Mouse (Mus musculus) lung, adult 18-20 months (tissue): ENCODE measurements around the gene Srrm3.

Experiments used
- DNase-seq, 2 experiments: peaks; one replicate each; pipeline ENCODE4 v3.0.0; 2022; ENCODE audit warnings: mixed read lengths in 2 of 2

Gene Srrm3

DNA sequence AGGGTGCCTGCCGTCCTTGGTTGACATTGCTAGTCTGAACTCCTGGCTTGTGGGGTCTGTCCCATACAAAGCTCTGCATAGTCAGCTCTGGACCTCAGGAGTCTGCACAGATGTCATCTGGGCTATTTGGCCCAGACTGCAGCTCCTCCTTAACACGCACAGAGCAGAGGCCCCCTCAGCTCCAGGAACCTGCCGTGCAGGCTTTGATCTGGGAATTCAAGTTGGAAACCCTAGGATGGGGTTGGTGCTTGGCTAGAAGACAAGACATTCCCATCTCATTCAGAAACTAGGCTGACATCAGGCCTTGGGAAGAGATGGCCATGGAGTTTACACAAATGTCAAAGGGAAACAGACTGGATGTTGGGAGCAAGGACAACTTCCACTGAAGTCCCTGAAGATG lies 17.8 kb downstream of the Srrm3 start:
- no peak for DNase-seq

DNA sequence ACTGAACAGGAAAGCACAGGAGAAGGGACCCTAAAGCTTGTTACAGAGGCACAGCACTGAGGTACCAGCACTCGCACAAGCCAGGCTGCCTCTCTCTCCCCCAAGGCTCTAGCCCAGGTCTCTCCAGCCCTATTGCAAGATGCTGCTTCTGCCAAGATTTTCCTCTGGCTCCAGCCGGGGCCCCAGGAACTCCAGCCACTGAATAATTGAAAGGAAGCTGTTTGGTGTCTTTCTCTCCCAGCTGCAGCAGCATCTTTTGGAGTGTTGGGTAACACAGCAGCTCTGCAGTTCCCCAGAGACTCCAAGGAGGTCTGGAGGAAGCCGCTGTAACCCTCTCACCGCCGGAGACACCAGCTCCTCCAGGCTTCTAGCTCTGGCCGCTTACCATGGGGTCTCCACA lies 19.5 kb downstream of the Srrm3 start:
- DNase-seq: no peak

DNA sequence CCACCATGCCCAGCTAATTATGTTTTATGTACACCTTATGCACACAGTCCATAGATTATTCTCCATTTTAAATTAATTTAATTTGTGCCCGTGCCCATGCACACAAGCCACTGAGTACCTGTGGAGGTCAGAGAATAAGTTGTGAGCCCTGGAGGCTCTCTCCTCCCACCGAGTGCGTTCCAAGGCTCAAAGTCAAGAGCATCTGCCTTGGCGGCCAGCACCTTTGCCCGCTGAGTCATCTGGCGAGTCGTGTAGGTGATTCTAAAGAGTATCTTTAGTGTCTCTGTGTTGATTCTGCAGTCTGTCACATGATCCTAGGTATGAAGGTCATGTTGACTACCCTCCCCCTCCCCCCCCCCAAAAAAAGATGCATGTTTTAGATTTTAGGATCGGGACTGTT lies 22.7 kb downstream of the Srrm3 start:
- DNase-seq: no peak

DNA sequence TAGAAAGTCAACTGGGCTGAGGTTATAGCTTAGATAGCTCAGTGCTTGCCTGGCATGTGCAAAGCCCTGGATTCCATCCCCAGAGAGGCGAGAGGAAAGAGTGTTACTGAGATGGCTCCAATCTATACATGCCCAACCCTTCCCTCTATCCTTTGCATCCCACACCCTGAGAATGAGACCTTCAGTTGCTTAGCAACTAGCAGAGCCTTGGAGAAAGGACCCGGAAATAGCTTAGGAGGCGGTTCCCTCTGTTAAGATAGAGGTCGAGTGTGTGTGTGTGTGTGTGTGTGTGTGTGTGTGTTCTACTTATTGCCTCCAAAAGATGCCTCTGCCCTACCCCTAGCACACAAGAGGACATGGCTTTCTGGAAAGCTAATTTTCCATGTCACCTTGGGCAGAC lies 26.0 kb downstream of the Srrm3 start:
- DNase-seq: no peak

DNA sequence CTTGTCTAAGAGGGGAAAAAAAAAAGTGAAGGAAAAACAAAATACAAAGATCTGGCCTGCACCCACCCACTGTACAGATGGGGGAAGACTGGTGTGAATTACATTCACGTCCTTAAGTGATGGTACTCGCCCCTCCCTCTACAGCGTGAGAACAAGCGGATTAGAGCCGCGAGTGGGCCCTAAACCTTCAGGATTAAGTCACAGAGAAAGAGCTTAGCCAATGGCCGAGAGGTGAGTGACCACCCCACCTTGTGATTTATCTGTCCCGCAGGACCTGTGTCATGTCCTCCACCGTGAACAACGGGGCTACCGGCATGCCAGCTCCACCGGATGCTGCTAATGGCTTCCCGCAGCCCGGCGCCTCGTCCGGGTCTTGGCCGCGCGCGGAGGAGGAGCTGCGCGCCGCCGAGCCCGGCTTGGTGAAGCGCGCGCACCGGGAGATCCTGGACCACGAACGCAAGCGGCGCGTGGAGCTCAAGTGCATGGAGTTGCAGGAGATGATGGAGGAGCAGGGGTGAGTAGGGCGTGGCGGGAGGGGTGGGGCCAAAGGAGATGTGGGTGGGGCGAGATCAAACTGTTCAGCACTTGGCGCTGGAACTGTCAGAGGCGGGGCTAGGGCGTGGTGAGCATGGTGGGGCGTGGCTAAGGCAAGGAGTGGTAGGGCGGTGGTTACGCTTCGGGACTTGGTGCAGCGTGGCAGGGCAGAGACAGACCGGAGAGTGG lies 28.2 kb downstream of the Srrm3 start:
- peak; percentile 61 to 63 for DNase-seq

DNA sequence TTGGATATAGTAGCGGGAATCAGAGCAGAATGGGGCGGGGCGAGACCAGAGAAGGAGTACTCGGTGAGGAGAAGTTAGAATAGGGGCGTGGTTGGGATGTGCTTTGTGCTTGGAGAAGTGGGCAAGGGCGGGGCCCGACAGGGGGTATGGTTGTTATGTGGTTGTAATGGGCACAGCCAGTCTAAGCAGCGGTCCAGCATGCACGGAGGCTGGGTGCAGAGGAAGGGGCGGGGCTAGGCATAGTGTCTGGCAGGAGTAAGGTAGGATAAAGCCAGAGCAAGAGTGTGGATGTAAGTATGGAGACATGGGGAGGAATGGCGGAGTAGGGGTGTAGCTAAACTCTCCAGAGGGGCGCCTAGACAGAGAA lies 28.8 kb downstream of the Srrm3 start:
- no peak for DNase-seq

DNA sequence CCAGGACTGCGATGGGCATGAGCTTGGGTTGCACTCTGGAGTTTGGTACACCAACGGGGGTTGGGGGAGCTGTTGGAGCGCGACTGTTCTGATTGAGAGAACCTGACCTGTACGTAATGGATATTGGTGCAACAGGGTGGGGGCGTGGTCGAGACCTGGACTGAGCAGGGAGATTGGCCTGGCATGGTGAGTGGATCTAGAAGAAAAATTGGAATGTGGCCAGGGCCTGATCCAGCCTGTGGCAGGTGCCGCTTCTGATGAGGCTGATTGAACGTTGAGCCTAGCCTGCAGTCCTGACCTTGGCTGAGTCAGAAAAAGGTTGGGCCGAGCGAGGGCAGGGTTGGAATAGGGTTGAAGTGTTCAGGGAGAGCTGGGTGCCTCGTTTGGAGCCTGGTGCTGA lies 29.3 kb downstream of the Srrm3 start:
- DNase-seq: no peak

DNA sequence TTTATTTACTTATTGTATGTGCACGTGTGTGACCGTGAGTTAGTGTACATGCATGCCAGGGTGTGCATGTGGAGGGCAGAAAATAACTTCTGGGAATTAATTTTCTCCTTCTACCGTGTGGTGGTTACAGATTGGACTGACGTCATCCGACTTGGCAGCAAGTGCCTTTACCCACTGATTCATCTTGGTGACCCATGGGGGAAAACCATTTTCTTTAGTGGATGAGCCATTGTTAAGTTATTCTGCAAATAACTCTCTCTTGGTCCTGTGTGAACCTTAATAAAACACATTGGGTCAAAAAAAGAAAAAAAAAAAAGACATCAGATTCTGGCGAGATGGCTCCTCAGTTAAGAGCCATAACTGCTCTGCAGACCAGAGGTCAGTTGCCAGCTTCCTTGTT lies 35.0 kb downstream of the Srrm3 start:
- no peak for DNase-seq

DNA sequence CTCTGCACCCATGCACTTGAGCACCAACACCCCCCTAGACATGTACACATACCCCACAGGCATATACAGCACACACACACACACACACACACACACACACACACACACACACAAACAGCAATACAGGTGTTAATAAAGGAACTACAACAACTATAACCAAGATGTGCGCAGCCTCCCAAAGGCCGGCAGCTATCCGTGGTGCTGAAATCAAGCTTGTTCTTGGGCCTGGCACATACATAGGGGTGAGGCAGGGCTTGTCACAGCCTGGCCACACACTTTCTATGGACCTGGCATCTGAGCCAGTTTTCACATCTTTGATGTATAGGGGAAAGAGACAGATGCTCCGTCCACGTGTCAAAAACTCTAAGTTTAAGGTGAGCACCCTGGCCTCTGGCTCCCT lies 36.7 kb downstream of the Srrm3 start:
- DNase-seq: no peak

DNA sequence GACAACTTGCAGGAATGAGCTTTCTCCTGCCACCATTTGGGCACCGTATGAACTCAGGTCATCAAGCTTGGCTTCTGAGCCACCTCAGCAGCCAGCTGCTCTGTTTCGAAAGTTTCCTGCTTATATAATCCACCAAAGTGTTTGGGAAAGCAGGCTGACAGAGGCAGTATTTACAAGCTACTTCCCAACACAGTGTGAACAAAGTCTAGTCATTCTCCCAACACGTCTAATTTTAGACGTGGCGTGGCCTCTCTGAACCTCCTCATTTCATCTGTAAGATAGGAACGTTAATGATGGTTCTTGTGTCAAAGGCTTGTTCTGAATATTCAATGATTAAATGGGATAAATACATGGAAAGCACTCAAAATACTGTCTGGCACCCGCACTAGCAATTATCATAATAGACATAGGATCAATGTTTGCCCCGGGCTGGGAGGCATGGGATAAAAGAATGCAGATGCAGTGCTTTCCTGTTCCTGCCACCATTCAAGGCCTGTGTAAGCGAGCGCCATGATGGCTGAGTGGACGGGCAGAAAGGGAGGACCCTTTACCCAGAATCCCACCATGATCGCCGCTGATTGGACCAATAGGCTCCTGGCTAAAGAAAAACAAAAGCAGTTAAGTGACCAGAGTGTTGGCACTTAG lies 39.1 kb downstream of the Srrm3 start:
- no peak for DNase-seq

DNA sequence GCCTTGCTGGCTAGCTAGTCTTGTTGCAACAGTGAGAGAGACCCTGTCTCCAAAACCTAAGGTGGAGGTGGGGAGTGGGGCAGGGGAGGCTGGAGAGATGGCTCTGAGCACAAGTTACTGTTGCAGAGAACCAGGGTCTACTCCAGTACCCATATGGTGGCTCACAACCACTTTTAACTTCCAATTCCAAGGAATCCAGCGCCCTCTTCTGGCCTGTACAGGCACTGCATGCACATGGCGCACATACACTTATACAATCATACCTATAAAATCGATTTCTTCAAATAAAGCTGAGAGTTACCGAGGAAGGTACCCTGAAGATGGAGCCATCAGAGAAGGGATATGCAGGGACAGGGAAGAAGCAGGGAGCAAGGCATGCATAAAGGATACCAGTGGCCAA lies 40.8 kb downstream of the Srrm3 start:
- no peak for DNase-seq

DNA sequence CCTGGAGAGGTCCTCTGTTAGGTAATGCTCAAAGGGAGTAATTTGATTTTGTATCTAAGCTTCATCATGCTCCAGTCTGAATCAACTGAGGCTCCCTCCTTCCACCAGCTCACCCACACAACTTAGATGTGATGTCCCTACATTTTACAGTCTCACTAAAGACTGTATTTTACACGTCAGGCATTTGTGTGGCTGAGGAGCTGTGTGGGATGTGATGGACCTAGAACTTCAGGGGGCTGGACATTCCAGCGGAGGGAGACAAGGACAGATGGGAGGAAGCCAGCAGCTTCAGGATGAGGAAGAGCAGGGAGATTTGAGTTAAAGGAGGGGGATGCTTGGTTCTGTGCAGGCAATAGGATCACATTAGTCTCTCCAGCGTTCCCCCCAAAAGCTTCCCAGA lies 41.2 kb downstream of the Srrm3 start:
- DNase-seq: no peak

DNA sequence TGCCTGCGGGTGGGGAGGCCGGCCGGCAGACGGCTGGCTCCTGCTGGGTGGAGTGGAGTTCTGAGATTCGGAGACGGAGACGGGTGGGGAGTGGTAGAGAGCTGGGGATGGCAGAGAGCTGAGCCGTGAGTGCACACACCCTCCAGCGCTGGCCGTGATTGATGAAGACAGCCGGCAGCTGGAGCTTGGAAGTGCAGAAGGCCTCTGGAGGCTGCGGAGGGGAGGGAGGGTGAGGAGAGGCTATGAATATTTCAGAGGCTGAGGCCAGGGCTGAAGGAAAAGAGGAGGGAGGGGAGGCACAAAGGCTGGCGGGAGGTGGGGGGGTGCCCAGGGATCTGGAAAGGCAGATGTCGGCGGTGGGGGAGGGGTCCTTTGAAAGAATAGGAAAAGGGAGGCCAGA lies 44.3 kb downstream of the Srrm3 start:
- no peak for DNase-seq

DNA sequence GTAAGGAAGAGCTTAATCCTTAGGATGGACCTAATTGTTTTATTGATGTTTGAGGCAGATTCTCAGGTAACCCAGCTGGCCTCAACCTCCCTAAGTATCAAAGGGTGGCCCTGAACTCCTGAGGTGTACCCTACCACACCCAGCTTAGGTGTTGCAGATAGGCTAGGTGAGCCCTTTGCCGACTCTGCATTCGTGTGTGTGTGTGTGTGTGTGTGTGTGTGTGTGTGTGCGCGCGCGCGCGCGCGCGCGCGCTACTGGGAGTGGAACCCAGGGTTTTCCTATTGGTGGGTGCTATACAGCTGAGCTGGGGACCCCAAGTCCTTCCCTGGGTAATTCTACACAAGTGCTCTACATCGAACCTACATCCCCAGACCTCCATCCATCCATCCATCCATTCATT lies 44.8 kb downstream of the Srrm3 start:
- no peak for DNase-seq

DNA sequence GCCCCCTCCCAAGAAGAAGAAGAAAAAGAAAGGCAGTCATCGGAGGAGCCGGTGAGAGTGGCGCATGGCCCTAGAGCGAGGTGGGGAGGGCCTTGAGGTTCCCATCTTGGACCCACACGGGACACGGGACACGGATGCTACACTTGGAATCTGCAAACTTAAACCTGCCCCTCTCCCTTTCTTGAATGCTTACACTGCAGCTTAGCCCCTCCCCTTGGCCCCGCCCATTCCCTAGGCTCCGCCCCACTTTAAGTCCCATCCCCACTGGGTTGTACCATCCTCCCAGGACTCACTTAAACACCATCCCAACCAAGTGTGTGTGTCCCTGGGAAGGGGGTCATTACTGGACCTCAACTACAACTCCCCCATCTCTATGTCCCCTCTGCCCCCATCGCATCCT lies 45.7 kb downstream of the Srrm3 start:
- DNase-seq: no peak

DNA sequence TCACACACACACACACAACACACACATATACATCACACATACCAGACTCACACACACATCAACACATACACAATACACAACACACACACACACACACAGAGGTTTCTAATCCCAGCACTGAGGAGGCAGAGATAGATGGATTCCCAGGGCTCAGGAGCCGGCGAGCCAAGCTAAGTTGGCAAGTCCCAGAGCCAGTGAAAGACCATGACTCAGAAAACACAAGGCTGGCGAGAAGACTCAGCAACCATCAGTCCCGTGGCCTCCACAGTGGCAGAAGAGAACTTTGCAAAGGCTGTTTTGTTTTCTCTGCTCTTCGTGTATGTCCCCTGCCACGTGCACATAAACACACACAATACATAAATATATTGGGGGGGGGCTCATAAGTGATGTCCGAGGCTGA lies 47.0 kb downstream of the Srrm3 start:
- no peak for DNase-seq

DNA sequence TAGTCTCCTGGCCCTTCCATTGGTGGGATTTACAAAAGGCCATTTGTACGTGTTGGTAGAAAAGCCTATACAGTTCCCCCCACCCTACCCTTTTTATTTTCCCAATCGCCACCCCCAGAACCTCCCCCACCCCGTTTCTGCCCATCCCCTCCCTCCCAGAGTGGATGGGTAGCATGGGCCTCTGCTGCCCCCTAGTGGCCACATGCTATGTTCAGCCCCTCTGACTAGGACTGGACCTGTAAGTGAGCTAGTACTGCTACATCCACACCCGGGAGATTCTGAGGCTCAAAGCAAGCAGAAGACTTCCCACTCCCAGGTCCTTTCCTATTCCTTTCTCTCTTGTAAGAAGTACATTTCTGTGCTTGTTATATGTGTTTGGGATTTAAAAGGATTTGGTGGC lies 48.5 kb downstream of the Srrm3 start:
- peak; percentile 44 to 71 for DNase-seq

DNA sequence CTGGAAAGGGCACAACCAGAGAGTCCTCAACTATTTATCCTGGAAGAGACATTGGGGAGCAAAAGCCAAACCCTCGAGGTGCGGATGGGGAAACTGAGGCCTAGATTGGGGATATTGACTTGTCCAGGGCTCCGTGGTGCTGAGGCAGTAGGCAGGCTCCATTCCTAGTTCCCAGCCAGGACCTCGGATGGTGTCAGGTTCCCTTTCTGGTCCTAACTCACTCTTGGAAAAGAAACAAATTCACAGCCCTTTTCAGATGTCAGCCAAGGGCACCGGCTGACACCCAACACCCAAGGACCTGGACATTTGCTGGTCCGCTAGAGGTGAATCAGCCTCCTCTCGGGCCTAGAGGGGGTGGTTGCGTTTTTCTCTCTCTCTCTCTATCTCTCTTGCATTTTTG lies 60.0 kb downstream of the Srrm3 start:
- no peak for DNase-seq

DNA sequence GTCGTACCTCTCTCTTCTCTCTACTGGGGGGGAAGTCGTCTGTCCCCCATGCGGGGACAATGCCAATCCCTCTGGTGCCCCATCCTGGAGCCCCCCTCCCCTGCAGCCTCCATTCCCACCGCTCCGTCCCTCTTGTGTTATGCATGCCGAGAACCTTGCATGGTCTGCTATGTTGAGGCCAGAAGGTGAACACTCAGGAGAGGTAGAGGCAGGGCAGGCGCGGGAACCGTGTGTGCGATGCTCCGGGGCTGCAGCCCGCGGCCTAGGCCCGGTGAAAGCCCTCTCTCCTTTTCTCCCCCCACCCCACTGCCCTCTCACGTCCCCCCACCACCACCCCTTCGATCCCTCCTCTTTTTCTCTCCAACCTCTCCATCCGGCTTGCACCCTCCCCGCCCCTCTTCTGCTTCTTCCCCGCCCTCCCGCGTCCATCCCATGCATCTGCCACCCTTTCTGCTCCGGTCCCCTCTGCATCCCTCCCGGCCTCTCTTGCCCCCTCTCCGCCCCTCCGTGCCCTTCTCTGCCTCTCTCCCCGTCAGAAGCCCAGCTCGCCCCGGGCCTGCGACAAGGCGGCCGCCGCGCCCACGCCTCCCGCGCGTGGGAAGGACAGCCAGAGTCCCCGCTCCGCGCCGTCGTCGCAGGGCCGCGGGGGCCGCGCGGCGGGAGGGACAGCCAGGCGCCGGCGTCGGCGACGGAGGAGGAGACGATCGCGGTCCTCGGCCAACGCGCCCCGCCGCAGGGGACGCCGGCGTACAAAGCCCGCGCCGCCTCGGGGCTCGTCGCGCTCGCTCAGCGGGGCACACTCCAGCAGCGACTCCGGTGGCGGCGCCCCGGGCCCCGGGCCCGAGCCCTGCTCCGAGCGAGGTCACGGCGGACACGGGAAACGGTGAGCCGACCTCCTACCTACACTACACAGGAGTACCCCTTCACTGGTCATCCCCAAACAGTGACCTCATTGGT lies 61.2 kb downstream of the Srrm3 start:
- no peak for DNase-seq

DNA sequence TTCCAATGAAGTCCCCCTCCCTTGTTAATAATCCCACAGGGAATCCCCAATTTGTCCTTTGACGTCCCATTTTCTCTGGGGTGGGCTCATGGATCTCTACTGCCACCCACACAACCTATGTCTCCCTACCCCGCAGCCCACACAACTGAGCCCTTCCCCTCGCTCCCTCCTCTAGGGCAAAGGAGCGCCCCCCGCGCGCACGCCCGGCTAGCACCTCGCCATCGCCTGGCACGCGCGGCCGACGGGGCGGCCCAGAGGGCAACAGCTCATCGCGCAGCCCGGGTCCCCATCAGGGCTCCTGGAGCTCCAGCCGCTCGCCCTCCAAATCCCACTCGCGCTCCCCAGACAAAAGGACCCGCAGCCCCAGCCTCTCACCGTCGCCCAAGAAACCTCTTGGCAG lies 62.0 kb downstream of the Srrm3 start:
- no peak for DNase-seq

DNA sequence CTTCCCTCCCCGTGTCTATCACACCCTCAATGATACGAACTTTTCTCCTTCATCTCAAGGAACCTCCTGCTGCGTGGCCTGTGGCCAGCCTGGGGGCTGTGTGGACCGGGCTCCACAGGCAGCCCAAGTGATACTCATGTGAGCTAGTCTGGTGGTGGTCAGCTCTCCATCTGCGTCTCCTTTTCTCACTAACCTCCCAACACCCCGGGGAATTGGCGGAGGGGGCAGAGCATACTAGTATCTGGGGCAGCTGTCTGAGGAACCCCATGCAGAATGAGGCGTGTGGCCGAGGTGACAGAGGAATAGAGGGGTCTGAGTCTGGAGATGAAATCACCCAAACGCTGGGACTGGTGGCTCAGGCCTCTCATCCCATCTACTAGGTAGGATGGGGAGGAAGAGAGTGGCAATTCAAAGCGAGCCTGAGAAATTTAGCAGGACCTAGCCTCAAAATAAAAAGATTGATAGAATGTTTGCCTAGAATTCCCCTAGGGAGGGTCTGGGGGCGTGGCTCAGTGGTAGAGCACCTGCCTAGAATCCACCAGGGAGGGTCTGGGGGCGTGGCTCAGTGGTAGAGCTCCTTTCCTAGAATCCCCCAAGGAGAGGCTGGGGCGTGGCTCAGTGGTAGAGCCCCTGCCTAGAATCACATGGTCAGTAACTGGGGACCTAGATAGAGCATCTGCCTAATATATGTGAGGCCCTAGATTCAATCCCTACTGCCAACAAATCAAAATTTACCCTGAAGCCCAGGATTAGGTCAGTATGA lies 63.2 kb downstream of the Srrm3 start:
- no peak for DNase-seq

DNA sequence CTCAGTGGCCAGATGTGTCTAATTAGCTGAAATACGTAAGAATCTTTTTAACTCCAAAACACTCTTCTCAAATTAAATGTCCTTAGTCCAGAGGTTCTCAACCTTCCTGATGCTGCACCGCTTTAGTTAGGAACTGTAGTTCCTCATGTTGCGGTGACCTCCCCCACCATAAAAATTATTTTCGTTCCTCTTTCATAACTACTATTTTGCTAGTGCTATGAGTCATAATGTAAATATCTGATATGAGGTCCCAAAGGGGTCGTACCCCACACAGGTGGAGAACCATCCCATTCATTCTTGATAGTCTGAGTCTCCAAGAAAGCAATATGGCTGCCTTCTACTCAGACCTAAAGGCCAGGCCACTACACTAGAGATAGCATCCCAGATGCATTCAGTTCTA lies 63.8 kb downstream of the Srrm3 start:
- no peak for DNase-seq

DNA sequence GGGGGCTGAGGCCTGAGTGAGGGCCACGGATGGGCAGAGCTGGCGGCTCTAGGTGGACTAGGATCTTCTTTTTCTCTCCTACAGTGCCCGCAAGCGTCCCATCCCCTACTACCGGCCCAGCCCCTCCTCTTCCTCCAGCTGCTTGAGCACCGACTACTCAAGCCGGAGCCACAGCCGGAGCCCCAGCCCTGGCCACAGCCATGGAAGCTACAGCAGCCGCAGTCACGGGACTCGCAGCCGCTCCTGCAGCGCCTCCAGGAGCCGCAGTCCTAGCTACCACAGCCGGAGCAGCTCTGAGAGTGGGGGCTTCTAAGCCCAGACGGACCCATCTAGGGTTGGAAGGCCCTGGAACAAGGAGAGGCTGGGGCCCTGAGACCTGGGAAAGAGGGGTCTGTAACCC lies 66.3 kb downstream of the Srrm3 start:
- no peak for DNase-seq
